Mouse (Mus musculus) liver, postnatal 0 days (tissue): ENCODE data around the gene Mamstr.

Source experiments
- CTCF ChIP-seq: sonication (generic); IDR thresholded peaks from 2 replicates; pipeline ENCODE4 v1.5.1; 2016; ENCODE audit warnings: antibody characterized with exemption, low read depth
- EP300 ChIP-seq: IDR thresholded peaks from 2 replicates; pipeline ENCODE4 v1.6.1; 2016; ENCODE audit warnings: antibody characterized with exemption, low read depth, mild to moderate bottlenecking

DNA sequence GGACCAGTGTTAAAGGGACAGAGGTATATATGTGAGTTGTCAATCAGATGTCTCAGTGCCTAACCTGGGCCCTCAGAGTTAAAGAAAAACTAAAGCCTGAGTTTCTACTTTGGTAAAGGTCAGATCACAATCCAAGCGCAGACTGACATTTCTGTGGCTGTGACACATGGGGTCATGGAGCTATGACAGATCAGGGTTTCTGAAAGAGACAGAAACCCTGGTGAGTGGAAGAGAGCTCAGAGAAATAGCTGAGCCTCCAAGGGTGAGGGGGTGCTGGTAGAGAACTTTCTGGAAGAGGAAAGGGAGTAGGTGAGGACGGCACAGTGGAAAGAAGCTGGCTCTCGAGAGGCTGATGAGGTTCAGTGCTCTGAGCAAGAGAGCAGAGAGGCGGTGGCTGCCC is 6.9 kb downstream of the Mamstr start:
- TF ChIP-seq CTCF (no peak), EP300 (no peak)
